Mouse (Mus musculus): ENCODE data around the gene Zkscan2.

Gene Zkscan2

DNA sequence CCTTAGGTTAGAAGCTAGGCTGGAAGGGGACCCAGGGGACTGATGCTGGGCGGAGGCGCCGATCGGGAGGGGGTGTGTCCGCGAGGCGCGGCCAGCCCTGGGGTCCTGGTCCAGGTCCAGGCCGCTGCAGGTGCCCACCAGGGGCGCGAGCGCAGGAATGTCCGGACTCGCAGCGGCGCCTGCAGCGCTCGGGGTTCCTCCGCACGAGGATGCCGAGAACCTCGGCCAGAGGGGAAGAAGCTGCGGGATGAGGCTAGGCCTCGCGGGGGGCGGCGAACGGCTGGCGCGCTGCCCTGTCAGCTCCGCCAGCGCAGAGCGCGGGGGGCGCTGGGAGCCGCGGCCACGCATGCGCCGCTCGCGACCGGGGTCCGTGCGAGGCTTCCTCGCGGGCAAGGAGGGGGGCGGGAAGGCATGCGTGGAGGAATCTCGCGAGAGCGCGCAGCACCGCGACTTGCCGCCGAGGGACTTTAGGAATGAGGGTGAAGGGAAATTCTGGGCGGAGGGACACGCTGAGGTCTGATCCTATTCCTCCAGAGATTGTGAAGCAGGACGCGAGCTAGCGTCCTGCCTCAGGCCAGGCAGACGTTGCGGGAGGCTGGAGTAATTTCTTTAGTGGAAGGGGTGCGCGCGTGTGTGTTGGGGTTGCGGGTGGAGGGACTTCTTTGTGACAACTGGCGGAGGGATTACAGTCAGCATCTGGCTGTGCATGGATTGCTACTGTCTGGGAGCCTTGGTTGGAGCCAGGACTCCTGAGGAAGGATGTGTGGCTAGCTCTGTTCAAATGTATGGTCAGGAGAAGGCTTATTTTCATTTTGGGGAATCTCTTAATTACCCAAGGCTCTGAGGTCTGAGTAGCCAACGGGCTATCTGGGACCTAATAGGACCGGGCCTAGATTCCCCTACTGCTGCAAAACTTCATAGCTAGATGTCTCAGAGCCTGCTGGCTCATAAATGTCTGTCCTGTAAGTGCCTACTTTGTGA is at the start of gene Zkscan2:
TSS of gene Zkscan2 (minus strand) at position 211 of the 981 bp plus-strand sequence.
- DNase-seq: peak; percentile 56

- DNase-seq: no peak
Observed at GRCm38 (mm10) chr7:123529190-123529589, 28.9 kb upstream of the Zkscan2 start.

DNA sequence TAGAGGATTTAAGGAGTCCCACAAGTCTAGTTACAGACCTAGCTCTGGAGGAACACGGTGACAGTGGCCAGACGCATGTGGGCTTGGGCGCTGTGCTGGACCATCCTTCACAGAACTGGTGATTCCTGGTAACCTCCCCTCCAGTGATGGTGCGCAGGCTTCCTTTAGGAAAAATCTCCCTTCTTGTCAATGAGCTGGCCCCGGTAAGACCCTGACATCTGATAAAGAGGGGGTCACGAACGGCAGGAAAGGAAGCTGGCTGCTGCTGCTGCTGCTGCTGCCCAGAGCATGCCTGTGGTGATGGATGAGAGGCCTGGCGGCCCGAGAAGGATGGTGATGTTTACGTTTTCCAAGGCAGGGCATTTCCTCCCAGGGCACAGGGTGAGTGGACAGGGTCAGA is 25.5 kb upstream of the Zkscan2 start:
- no peak for DNase-seq

- DNase-seq: peak; percentile 8
Observed at GRCm38 (mm10) chr7:123524218-123524861, 24.1 kb upstream of the Zkscan2 start.

GRCm38 (mm10) chr7:123507946-123508345 is 7.7 kb upstream of the Zkscan2 start:
- DNase-seq: no peak

GRCm38 (mm10) chr7:123503358-123503757 is 3.1 kb upstream of the Zkscan2 start:
- DNase-seq: peak; percentile 17

DNA sequence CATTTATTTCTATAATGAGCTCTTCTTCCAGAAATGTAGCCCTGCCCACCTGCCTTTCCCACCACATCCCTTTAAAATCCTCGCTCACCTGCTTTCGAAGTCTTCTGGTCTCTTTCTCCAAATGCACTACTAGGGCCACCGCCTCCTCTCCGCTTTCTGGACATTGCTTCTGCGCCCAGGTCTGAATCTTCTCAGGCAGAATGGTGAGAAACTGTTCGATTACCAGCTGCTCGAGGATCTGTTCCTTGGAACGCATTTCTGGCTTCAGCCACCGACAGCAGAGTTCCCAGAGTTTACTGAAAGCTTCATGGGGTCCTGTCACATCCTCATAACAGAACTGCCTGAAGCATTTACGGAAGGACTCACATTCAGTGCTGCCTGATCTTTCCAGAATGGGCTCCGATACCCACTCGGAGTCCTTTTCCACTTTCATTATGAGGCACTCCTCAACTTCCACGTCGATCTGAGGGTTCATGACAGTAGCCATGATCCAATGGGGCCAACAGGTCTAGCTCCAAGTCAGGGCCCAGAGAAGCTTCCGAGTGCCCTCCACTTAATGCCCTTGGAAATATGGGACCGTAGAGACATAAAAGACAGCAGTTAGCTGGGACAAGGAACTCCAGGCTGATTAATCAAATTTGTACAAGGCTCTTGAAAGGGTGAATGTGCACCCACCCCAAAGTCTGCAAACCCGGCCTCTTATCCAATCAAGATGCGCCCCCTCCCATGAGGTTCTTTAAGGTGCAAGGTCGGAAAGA is 589 bp downstream of the Zkscan2 start:
- no peak for DNase-seq

DNA sequence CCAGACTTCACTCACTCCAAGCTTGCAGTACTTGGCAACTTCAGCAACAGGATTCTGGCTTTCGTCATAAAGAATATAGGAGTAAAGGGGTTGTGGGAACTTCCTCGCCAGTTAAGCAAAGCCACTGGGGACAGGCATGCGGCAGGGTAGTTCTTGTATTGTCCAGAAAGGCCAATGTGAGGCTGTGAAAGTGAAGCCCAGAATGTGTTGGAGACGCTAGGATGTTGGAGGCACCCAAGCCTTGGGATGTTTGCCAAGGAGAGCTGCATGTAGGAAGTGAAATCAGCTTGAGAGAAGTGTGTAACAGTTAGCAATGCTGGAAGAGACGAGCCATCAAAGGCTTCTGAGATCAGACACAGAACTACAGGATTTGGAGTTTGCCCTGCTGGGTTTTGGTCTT is 12.5 kb downstream of the Zkscan2 start:
- DNase-seq: no peak

DNA sequence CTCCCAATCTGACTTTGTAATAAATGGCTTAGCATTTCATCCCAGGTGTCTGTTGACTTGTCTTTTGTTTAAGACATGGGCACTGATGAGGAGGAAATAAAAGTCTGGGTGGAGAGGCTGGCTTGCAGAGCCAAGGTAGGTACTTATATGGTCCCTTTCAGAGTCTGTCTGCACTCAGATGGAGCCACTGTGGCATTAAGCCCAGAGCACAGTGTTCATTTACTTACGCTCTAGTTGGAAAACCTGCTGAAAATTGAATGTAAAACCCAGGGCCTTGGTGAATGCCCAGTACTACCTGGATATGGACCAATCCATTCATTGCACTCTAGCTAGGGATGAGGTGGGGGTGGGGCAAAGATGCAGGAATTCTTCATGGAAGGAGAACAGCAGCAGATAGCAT is 32.3 kb downstream of the Zkscan2 start:
- no peak for DNase-seq

DNA sequence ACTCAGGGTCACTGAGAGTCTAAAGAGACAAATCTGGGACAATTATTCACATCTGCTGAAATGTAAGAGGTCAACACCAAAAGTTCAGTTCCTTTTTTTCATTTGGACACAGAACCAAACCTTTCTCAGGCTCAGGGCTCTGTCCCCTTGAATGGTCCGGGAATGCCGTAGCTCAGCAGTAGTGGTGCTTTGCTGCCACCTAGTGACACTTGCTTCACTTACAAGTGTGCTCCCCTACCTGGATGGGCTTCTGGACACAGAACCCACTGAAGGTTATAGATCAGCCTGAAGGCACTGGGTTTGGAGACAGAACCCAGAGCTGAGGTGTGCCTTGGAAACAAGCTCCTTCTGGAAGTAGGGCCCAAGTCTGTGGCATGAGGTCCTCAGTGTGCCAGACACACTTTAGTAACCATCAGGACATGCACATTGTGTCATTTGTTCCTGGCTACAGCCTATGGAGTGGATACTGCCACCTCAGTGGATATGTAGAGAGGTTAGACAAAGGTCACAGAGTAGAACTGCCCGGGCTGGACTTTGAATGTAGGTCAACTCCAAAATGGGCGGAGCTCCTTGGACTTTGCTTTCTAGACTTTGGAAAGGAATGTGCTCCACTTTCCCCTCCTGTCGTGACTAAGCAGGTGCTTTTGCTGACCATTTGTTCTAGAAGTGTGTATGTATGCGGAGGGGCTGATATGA is 34.4 kb downstream of the Zkscan2 start:
- peak; percentile 58 for DNase-seq

GRCm38 (mm10) chr7:123463569-123463968 is 36.7 kb downstream of the Zkscan2 start:
- no peak for DNase-seq

GRCm38 (mm10) chr7:123462070-123462501 is 38.2 kb downstream of the Zkscan2 start, which contains the start of gene Aqp8:
Aqp8 (plus strand) TSS chr7:123462291.
- no peak for DNase-seq

DNA sequence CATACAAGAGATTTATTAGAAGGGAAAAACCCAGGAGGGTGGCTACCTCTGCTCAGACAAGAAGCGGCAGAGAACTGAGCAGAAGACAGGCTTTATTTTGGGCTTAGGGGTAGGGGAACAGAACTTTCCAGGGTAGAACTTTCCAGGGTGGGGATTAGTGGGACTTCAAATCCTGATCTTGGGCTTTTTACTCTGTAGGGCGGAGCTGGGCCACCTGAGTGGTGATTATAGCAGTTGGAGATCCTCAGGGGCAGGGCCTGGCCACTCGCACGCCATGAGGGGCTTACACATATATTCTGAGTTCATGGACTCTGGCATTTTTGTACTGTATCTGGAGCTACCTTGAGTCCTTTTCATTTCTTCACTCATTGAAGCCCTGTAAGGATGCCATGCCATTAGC is 38.9 kb downstream of the Zkscan2 start:
- no peak for DNase-seq

DNA sequence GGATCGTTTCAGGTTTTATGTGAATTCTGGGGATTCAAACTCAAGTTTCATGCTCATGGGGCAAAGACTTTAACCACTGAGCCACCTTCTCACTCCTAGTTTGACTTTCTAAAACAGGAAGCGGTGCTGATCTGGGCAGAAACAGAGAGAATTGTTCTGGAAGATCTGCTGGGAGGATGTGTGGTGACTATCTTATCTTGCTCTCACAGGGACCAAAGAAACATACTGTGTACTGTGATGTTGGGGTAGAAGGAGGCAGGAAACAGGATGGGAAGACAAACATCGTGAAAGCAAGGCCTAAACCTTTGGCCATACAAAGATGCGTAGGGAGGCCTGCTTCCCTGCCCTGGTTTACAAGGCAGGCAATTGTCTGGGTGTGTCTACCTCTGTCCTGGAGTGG is 41.0 kb downstream of the Zkscan2 start:
- no peak for DNase-seq

- no peak for DNase-seq
Observed at GRCm38 (mm10) chr7:123458309-123458708, 41.9 kb downstream of the Zkscan2 start.

- DNase-seq: no peak
Observed at GRCm38 (mm10) chr7:123455088-123455487, 45.2 kb downstream of the Zkscan2 start.

DNA sequence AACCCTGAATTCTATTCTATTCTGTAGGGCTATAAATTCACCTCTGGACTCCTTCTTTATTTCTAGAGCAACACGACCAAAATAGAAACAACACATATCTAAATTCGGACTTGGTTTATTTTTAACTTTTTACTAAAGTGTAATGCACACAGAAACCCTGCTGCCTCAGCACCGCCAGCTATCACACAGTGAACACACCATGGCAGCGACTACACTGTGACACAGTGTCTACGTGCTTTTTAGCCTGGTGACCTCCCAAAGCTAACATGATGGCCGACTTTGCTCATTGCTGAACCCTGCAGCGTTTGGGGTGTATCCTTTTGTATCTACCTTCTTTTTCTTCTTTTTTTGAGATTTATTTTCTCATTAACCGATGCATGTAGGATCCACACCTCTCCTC is 47.2 kb downstream of the Zkscan2 start:
- no peak for DNase-seq

- DNase-seq: no peak
Observed at GRCm38 (mm10) chr7:123452551-123452950, 47.7 kb downstream of the Zkscan2 start.

DNA sequence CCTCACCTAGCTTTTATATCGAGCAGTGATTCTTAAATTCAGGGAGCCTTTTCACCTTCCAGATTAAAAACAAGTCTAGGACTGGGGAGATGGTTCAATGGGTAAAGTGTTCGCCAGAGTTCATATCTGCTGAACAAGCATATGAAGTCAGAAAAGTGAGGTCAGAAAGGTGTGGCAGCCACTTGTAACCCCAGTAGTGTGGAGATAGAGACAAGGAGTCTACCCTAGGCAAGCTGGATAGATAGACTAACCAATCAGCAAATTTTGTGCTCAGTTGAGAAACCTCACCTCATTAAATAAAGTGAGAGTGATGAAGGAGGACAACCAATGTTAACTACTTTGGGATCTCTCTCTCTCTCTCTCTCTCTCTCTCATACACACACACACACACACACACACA is 49.7 kb downstream of the Zkscan2 start:
- no peak for DNase-seq

DNA sequence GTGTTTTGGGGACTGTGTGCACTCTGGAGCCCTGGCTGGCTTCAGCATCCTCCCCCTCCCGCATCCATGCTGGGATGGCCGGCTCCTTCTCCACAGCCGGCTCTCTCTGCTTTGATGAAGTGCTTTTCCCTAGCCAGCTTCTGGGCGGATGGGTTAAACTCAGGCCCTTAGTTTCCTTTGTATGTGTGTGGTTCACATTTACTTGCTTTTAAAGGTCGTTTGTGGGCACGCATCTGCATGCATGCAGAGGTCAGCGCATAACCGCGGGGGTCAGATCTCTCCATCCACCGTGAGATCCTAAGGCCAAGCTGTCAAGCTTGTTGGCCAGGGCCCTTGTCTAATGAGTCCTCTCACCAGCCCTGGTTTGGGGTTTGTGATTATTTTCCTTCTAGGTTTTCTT is 50.6 kb downstream of the Zkscan2 start:
- DNase-seq: no peak

DNA sequence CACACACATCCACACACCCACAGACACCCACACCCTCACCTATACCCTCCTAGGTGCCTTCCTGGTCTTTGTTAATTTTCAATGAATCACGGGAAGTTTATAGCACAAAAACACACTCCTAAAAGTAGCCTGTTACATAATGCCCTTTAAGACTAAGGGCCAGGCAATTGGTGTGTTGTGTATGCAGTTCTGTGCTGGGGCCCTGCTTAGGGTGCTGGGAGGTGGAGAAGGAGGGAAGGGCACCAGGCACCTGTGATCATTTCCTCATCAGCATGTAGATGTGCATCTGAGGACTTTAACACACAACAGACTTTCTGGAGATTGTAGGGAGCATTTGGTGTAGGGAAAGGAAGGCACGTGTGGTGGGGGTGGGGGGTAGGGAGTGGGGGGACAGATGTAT is 51.5 kb downstream of the Zkscan2 start:
- no peak for DNase-seq

DNA sequence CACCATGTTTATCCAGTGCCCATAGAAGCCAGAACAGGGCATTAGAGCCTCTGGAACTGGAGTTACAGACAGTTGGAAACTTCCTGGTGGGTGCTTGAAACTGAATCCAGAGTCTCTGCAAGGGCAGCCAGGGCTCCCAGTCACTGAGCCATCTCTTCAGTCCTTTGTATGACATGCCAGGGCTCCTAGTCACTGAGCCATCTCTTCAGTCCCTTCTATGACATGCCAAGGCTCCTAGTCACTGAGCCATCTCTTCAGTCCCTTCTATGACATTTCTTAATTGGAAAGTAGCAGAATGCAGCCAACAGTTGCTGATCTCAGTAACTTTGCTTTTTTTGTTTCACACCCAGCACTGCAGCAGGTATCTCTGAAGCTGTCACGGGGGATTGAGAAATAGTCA is 58.2 kb downstream of the Zkscan2 start:
- no peak for DNase-seq

DNA sequence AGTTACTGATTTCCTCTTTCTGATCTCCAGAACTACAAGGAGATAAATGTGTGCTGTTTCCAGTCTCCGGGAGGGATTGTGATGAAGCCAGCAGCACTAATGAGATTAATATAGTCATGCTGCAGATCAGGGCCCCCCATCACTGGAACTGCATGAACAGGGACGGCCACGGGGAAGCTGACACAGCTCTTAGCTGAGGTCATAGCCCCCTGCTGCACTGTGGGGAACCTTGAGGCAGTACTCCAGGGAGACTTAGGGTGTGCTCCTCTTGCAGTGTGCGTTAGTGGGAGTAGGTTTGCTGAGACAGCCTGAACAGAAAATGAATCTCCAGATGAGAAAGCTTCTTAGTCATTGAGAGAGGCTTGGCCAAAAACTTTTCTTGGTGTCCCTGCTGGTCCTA is 69.0 kb downstream of the Zkscan2 start:
- DNase-seq: no peak

All from thymus, postnatal 25 days (tissue).